Mouse (Mus musculus): ENCODE data around the gene Gm5725.
"Not testable (repeated sequence)": the region's sequence is repeated elsewhere in the genome, so short reads cannot be mapped to it uniquely, and the experiment has no call there.

Gm5725 gene

DNA sequence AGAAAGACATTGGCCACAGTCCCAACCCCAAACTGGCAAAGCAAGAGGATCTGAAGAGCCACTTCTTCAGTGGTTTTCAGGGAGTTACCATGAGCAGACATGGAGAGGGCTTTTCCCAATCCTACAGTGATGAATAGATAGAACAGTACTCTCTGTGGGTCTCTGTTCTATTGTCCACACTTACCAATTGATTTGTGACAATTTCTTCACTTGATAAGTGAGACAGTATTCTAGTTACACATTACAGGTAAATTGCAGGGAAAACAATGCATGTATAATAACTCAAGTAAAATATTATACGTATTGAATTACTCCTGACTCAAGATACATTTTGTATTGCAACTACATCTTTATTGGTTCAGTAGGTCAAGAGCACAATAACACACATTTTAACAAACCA lies at the start of gene Gm5725:
TSS of gene Gm5725 (minus strand) at position 101 of the 400 bp plus-strand sequence.
- not testable (repeated sequence) for DNase-seq (ENCODE audit: low spot score)

DNA sequence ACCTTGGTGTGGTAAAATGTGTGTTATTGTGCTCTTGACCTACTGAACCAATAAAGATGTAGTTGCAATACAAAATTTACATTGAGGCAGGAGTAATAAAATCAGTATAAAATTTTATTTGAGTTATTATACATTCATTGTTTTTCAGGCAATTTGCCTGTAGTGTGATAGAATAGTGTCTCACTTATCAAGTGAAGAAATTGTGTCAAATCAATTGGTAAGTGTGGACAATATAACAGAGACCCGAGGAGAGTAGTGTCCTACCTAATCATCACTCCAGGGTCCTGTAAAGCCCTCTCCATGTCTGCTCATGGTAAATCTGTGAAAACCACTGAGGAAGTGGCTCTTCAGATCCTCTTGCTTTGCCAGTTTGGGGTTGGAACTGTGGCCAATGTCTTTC lies 12.0 kb downstream of the Gm5725 start, which contains the start of gene Vmn1r135:
TSS of gene Vmn1r135 (plus strand) at position 301 of the 400 bp plus-strand sequence.
- DNase-seq (ENCODE audit: low spot score), result not testable (repeated sequence)

DNA sequence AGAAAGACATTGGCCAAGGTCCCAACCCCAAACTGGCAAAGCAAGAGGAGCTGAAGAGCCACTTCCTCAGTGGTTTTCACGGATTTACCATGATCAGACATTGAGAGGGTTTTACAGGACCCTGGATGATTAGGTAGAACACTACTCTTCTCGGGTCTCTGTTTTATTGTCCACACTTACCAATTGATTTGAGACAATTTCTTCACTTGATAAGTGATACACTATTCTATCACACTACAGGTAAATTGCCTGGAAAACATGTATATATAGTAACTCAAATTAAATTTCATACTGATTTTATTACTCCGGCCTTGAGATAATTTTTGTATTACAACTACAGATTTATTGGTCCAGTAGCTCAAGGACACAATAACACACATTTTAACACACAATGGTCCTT lies 47.4 kb downstream of the Gm5725 start, which contains the start of gene Gm4177:
TSS of gene Gm4177 (minus strand) at position 101 of the 400 bp plus-strand sequence.
- not testable (repeated sequence) for DNase-seq (ENCODE audit: low spot score)
